Mouse (Mus musculus) kidney, postnatal 14 days (tissue): ENCODE data around the gene Tmem238.
"Not testable (repeated sequence)": the region's sequence is repeated elsewhere in the genome, so short reads cannot be mapped to it uniquely, and the experiment has no call there.

ENCODE experiments used
- DNase-seq: peaks from one replicate; pipeline ENCODE4 v3.0.0; 2022; ENCODE audit warnings: mixed read lengths

Gene Tmem238

GRCm38 (mm10) chr7:4789436-4789935 lies at the start of gene Tmem238:
Tmem238 (minus strand) TSS chr7:4789656.
- peak; percentile 88 for DNase-seq

- DNase-seq: no peak
These were observed 48.2 kb upstream of the Tmem238 start for GRCm38 (mm10) chr7:4837639-4838038.

- DNase-seq: peak; percentile 85
These were observed 46.9 kb upstream of the Tmem238 start for GRCm38 (mm10) chr7:4836351-4836792.

- DNase-seq: peak; percentile 38
These were observed 46.3 kb upstream of the Tmem238 start for GRCm38 (mm10) chr7:4835631-4836327.

- DNase-seq: no peak
These were observed 41.0 kb upstream of the Tmem238 start for GRCm38 (mm10) chr7:4830476-4830875.

- no peak for DNase-seq
These were observed 35.9 kb upstream of the Tmem238 start for GRCm38 (mm10) chr7:4825365-4825764.

- peak; percentile 43 for DNase-seq
These were observed 32.9 kb upstream of the Tmem238 start for GRCm38 (mm10) chr7:4822162-4822907.

GRCm38 (mm10) chr7:4821690-4822089 lies 32.2 kb upstream of the Tmem238 start:
- DNase-seq: no peak

GRCm38 (mm10) chr7:4820925-4821324 lies 31.5 kb upstream of the Tmem238 start:
- not testable (repeated sequence) for DNase-seq

- no peak for DNase-seq
These were observed 27.1 kb upstream of the Tmem238 start for GRCm38 (mm10) chr7:4816559-4816958.

GRCm38 (mm10) chr7:4813105-4813791 lies 23.8 kb upstream of the Tmem238 start:
- DNase-seq: no peak

- DNase-seq: peak; percentile 99
These were observed 23.0 kb upstream of the Tmem238 start, which contains the start of gene Ube2s for GRCm38 (mm10) chr7:4812303-4813104. Ube2s (minus strand) TSS chr7:4812590.

- no peak for DNase-seq
These were observed 22.4 kb upstream of the Tmem238 start for GRCm38 (mm10) chr7:4811842-4812302.

- not testable (repeated sequence) for DNase-seq
These were observed 21.7 kb upstream of the Tmem238 start for GRCm38 (mm10) chr7:4811131-4811530.

GRCm38 (mm10) chr7:4806716-4807115 lies 17.3 kb upstream of the Tmem238 start:
- DNase-seq: peak; percentile 52

GRCm38 (mm10) chr7:4802247-4802646 lies 12.8 kb upstream of the Tmem238 start:
- no peak for DNase-seq

- peak; percentile 53 for DNase-seq
These were observed 6.4 kb upstream of the Tmem238 start for GRCm38 (mm10) chr7:4795767-4796433.

- DNase-seq: no peak
These were observed 5.2 kb upstream of the Tmem238 start for GRCm38 (mm10) chr7:4794631-4795168.

- no peak for DNase-seq
These were observed 4.2 kb upstream of the Tmem238 start for GRCm38 (mm10) chr7:4793674-4794073.

GRCm38 (mm10) chr7:4793248-4793647 lies 3.8 kb upstream of the Tmem238 start:
- not testable (repeated sequence) for DNase-seq
